In genomic region chr11:35998048-35998447, GRCm38 (mm10) we compare ENCODE assay signal across 26 mouse cellular contexts.
"Had no signal": no experiment of that assay in that cellular context is flagged by ENCODE, and none has a peak within 500 bp of the region (broad histone marks: within the 10 kb centered on the region; RNA-seq: fewer than 3 reads in every experiment).

No protein-coding gene starts in this region.

- H3K9me3 ChIP-seq: heart, embryonic 10.5 days; heart, embryonic 12.5 days; hindbrain, embryonic 12.5 days; kidney, embryonic 15.5 days; limb, embryonic 15.5 days had no signal

- H3K9ac ChIP-seq: heart, embryonic 12.5 days; hindbrain, embryonic 12.5 days; hindbrain, embryonic 14.5 days; kidney, embryonic 15.5 days; limb, embryonic 13.5 days; limb, embryonic 15.5 days; liver, embryonic 12.5 days; liver, embryonic 14.5 days had no signal

- H3K4me3 ChIP-seq: heart, adult 2 months; heart, embryonic 10.5 days; heart, embryonic 12.5 days; hindbrain, embryonic 10.5 days; hindbrain, embryonic 12.5 days; kidney, embryonic 15.5 days; layer of hippocampus, adult 2 months; left cerebral cortex, adult 2 months; limb, embryonic 13.5 days; limb, embryonic 15.5 days; liver, embryonic 12.5 days had no signal

- H3K27ac ChIP-seq: heart, adult 2 months; heart, embryonic 10.5 days; hindbrain, embryonic 10.5 days; hindbrain, embryonic 12.5 days; hindbrain, embryonic 14.5 days; hindbrain, postnatal 0 days; kidney, embryonic 15.5 days; kidney, postnatal 0 days; layer of hippocampus, adult 2 months; left cerebral cortex, adult 2 months; limb, embryonic 13.5 days; limb, embryonic 15.5 days; liver, embryonic 12.5 days; liver, embryonic 14.5 days had no signal

- H3K4me2 ChIP-seq: heart, embryonic 12.5 days; hindbrain, embryonic 12.5 days; hindbrain, embryonic 14.5 days; kidney, embryonic 15.5 days; limb, embryonic 13.5 days; limb, embryonic 15.5 days; liver, embryonic 12.5 days had no signal

- H3K36me3 ChIP-seq: heart, embryonic 10.5 days; heart, embryonic 12.5 days; hindbrain, embryonic 10.5 days; hindbrain, embryonic 12.5 days; kidney, embryonic 15.5 days; limb, embryonic 13.5 days; limb, embryonic 15.5 days; liver, embryonic 12.5 days had no signal

- H3K27me3 ChIP-seq: heart, embryonic 12.5 days; hindbrain, embryonic 12.5 days had no signal

- ATAC-seq: hindbrain, postnatal 0 days; intestine, embryonic 16.5 days; liver, embryonic 12.5 days had no signal

- DNase-seq: gastrocnemius, postnatal 14 days; gastrocnemius, postnatal 36 days; heart, adult 11 months; heart, adult 2 months; heart, postnatal 10 days; heart, postnatal 4 days; kidney, adult 11 months; kidney, adult 2 months; kidney, adult 9 months; kidney, postnatal 14 days; kidney, postnatal 4 days had no signal
